Mouse (Mus musculus): ENCODE results near the gene Upf1.

Upf1 gene

DNA sequence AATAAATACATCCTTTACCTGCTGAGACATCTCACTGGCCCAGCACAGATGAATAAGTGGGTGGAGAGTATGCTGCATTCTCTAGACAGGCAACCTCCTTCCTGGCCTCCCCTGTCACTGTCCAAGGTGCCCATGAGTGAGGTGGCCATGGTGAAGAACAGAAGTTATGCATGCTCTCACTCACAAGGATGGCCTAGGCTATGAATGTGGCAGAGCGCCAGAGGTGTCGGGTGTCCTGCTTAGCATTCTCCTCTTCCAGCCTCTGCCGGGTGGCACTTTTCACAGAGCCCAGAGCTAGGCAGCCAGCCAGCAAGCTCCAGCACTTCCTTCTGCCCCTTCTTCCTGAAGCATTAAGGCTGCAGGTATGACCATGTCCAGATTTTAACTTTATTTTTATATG, 6.3 kb upstream of the Upf1 start:
- DNase-seq (ENCODE audit: low read depth), result peak; percentile 69

DNA sequence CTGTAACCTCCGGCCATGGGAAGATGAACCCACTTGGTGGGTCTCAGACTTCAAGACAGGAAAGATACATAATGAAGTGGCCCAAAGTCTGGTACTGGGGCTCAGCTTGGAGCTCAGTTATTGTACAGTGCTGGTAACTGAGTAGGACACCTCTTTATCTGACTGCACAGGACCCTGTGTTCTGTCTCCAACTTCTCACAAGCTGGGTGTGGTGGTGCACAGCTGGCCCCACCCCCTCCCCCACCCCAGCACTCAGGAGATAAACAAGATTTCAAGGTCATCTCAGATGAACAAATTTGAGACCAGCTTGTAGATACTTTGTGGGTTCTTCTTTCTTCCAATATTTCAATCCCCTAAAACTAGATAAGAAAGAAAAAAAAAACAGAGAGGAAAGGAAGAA, 3.0 kb upstream of the Upf1 start:
- DNase-seq (ENCODE audit: low read depth), result peak; percentile 28

DNA sequence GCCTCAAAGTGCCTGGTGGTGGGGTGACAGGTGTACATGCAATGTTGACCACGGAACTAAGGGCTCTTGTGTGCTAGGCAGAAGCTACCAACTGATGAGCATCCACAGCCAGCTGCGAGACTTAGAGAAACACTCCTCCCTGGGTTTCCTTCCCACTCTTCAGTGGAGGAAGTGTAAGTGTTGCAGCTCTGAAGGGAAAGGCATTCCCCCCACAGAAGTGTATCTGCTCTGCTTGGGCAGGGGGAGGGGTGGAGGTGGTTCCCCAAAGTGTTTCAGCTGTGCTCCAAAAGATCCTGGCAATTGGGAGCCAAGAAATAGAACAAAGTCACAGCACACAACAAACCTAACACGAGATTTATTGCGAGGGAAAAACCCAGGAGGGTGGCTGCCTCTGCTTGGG, 926 bp upstream of the Upf1 start:
- peak; percentile 49 for DNase-seq (ENCODE audit: low read depth)

DNA sequence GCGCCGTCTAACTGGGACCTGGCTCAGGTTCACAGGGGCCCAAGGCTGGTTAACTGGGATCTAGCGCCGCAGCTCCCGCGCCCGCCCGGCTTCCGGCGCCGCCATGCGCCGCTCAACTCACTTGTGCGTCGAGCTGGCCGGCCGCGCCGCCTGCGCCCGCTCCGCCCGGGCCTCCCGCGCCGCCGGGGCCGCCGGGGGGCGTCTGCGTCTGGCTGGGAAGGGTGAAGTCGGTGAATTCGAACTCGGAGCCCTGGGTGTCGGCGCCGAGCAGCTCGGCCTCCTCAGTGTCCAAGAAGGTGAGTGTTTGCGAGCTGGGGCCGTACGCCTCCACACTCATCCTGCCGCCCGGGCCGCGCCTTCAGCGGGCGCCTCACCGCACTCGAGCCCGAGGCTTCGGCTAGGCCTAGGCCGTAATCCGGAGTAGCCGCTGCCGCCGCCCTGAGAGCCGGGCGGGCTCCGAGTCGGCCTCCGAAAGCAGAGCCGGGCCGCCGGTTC, 374 bp downstream of the Upf1 start:
- no peak for DNase-seq (ENCODE audit: low read depth)

DNA sequence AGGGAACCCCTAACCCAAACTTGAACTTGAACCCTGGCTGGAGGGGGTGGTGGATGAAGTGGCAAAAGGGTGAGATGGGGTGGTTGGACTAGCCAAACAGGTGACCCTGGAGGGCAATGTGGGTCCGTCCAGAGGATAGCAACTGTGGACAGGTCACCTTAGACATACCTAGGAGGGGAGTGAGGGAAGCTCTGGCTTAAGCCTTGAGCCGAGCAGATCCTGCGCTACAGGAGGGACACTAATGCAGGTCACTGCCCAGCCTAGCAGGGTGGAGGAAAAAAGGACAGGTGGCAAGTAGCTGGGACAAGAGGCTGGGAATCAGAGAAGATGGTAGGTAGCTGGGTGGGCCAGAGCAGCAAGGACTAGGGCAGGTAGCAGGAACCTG, 1.1 kb downstream of the Upf1 start:
- no peak for DNase-seq (ENCODE audit: low read depth)

DNA sequence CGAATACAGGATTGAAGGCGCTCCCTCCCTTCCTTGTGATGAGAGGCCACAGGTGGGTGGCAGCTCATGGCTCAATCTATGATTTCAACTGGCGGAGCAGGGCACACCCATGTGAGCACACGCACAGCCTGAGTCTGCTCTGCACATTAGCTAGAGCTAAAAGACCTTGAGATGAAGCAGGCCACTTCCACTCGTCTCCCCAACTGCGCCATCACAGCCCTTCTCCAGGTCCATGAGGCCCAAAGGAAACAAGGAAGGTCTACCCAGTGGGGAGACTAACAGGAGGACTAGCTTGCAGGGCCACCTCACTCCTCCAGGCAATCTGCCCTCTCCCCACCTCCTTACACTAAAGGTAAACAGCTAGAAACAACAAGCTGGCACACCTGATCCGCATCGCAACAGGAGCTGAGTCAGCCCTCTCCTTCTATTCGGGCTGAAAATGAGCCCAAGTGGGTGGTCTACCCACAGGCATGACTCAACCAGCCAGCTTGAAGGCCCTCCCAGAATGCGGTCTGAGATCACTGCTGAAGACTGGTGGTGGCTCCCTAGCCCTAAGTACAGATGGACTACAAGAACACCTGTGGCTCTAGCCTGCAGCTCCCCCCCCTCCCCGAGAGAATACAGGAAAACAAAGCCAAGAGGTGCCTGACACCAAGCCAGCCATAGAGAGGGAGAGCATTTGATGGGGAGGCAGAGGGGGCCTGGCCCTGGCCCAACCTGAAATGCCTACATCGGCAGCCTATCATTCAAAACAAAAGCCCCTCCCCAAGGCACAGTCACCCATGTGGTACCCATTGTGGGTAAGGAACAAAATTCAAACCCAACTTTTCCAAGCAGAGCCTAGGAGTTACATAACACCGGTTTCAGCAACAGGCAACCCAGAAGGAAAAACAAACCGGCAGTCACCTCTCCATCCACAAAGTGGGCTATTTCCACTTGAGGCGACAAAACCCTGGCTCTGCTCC, 1.8 kb downstream of the Upf1 start:
- peak; percentile 70 for DNase-seq (ENCODE audit: low read depth)

DNA sequence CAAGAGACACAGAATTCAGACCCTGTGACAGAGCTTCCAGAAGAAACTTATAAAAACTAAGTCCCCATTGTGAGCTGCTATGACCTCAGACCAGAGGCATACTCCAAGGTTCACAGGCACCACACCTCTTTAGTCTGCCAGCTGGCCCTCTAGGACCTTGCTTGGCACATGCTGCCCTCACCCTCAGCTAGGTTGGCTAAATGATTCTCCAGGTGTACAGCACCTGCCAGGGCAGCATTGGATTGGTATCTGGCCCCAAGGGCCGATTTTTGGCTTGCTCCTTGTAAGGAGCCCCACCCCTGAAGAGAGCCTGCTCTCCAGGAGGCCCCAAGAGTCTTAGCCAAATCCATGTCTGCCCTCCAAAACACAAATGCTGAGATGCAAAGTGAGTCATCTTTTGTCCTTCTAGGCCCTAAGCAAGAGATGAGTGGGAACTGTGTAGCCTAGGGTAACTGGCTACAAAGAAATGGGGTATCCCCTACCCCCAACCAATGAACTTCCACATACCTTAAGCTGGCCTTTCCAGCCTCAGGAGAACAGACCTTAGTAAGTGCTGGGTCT, 5.1 kb downstream of the Upf1 start:
- no peak for DNase-seq (ENCODE audit: low read depth)

DNA sequence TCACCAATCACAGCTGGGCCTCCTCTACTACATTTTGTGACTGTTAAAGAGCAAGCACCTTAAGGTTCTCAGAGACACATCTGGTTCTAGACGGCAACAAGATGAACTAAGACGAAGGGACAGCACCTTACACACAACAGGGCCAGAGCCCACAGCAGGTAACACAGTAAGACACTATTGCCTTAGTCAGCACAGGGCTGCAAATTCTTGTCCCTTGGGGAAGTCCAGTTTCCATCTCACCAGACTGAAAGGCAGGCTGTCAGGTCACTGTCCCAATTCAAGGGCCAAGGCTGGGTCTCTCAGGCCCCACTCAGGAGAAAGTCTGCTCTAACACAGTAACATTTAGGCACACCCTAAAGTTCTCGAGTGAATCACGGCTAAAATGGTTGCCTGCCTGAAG, 5.6 kb downstream of the Upf1 start:
- DNase-seq (ENCODE audit: low read depth), result no peak

DNA sequence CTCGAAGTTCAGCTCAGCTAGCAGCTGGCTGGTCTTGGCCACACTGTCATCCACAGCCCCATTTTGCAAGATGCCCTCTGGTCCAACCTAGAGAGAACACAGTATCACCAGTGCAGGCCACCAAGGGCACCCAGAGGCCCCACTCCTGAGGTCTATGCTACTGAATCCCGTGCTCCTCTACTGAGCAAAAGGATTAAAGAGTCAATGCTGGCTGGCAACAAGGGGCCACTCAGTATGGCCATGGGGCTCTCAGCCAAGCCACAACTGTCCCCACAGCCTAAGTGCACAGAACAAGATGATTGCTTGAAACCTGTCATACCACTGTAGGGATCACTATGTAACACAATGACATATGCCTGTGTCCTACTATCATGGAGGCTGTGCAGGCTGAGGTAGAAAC, 8.8 kb downstream of the Upf1 start:
- DNase-seq (ENCODE audit: low read depth), result no peak

DNA sequence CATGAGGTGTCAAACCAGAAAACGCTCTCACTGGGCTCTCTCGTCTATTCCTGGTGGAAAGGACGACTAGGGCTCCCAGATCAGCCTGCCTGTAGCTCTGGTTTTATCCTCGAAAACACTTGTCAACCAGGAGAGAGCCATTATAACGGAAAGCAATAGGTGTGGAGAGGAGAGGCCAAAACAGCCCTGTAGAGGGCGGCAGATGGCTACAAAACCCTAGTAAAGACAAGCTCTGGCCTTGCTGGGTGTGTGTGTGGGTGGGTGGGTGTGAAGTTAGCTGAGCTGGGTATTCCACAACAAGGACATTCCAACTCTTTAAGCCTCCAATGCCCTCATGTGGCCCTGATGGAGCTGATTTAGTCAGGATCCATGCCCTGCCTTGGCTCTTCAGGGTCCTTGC, 9.4 kb downstream of the Upf1 start:
- peak; percentile 59 for DNase-seq (ENCODE audit: low read depth)

DNA sequence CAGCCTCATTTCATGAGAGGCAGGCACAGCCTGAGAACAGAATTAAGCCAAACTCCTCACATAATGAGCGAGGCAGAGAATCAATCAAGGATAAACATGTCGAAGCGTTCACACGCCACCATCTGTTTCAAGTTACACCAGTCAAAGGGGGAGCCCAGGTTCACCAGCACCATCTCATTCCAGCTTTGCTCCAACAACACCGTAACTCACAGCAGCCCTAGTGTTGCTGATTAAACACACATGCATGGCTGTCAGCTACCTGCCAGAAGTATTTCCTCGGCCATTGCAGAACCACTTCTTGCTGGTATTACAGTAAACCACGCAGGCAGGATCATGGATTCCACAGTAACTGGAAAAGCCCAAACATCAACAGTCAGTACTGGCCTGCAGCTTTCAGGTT, 10.0 kb downstream of the Upf1 start:
- no peak for DNase-seq (ENCODE audit: low read depth)

DNA sequence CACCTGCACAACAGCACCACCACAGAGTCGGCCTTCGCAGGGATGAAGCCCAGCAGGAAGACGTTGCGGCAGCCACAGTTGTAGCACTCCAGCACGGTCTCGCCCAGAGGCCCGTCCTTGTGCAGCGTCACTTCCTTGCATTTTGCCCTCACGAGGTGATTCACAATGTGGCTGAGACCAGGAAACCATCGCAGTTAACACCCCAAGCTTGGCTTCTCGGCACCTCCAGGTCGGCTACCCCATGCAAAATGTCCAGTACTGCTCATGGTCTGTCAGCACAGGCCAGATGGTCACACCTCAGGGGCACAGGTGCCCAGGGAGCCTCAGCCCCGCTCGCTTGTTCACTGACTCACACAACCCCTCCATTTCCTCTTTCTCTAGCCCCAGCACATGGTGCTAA, 11.1 kb downstream of the Upf1 start:
- peak; percentile 76 for DNase-seq (ENCODE audit: low read depth)

DNA sequence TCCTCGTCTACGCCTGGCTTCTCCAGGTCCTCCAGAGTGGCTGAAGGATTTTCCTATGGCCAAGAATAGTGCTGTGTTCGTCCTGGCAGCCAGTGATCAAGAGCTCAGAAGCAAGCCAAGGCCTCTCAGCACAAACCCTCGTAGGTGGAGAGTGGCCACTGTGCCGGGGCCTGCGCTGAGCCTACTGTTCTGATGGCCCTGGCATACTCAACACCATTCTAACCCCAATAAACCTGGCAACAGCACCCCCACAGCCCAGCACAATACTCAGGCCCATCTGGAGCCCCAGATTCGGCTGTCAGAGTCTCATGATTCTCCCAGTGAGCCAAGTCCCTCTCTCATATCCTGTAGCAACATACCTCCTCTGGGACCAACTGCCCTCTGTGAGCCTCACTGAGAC, 12.4 kb downstream of the Upf1 start:
- DNase-seq (ENCODE audit: low read depth), result no peak

DNA sequence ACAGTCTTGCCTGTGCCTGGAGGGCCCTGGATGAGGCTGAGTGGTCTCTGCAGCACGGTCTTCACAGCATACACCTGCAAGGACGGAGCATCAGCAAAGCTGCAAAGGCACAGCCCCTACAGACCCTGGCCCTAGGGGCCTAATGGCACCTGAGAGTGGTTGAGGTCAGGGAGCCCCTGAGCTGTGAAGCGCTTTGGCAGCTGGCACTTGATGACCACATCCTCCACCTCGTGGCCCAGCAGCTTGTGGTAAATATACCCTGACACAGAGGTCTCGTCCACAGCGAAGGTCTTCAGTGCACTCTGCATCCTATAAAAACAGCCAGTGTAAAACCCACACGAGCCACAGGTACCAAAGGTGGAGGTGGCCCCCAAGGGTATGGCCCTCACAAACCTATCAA, 14.1 kb downstream of the Upf1 start:
- DNase-seq (ENCODE audit: low read depth), result no peak

DNA sequence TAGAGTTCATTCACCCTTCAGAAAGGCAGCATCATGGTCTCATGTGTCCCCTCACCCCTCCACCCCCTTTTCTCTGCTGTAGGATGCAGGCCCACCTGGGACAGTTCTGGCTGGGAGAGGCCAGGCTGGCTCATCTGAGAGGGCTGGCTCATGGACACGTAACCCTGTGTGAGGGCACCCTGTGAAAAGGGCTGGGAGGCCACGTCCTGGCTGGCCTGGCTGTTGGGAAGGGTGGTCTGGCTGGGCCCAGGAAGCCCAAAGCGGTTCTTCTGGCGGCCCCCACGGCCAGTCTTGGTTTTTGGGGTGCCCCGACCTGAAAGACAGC, 20.2 kb downstream of the Upf1 start:
- DNase-seq (ENCODE audit: low read depth), result no peak

DNA sequence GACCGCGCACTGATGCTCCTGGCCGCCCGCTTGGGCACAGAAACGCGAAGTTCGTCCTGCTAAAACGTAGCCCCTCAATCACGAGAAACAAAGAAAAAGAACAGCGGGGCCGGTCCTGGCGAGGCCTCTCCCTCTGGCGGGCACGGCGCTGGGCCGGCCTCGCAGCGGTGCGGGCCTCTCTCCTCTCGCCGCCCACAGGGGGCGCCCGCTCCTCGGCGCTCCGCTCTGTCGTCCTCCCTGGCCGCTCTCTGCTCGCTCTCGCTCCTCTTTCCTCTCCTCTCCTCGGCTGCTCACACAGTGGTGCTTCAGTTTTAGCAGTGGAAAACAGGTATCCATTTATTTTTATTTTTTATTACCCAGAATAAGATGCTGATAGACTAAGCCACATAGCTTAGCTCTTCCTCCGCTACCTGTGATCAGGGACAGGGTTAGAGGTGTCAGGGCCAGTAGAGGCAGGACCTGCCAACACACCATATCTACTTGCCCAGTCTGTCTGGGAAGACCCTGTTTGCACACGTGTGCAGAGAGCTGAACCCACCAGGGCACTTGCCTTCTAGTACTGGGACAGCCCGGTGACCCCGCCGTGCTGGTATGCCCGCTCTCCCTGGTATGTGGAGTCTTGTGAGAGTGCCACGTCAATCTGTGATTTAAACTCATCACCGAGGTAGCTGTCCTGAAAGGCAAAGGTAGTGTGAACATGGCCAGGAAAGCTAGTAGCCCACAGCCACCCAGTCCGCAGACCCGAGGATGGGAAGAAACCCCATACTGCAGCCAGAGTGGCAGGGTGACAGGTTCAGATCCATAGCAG, 20.8 kb downstream of the Upf1 start:
- no peak for DNase-seq (ENCODE audit: low read depth)

DNA sequence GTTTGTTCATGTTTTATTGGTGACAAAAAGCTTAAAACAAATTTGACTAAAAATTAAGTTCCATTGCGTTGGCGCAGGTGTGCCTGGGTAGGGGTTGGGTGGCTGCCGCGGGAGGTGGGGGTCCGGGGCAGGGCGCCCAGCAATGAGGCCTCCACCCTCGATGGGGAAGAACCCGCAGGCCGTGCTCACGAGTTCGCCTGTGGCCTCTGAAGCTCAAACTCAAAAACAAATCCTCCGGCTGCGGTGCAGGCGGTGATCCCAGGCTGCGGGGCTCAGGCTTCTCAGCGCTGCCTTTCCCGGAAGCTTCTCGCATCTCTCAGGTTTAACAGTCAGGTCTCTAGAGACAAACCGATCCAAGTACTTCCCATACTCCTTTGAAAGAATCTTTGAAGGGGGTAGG, 21.6 kb downstream of the Upf1 start:
- DNase-seq (ENCODE audit: low read depth), result no peak

DNA sequence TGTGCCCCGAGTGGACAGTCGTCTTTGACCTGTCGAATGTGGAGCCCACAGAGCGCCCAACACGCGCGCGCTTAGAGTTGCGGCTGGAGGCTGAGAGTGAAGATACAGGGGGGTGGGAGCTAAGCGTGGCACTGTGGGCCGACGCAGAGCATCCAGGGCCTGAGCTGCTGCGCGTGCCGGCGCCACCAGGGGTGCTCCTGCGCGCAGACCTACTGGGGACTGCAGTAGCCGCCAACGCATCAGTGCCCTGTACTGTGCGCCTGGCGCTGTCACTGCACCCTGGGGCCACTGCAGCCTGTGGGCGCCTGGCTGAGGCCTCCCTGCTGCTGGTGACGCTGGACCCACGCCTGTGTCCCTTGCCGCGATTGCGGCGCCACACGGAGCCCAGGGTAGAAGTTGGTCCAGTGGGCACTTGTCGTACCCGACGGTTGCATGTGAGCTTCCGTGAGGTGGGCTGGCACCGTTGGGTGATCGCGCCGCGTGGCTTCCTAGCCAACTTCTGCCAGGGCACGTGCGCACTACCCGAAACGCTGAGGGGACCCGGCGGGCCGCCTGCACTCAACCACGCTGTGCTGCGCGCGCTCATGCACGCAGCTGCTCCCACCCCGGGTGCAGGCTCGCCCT, 22.2 kb downstream of the Upf1 start:
- DNase-seq (ENCODE audit: low read depth), result no peak

DNA sequence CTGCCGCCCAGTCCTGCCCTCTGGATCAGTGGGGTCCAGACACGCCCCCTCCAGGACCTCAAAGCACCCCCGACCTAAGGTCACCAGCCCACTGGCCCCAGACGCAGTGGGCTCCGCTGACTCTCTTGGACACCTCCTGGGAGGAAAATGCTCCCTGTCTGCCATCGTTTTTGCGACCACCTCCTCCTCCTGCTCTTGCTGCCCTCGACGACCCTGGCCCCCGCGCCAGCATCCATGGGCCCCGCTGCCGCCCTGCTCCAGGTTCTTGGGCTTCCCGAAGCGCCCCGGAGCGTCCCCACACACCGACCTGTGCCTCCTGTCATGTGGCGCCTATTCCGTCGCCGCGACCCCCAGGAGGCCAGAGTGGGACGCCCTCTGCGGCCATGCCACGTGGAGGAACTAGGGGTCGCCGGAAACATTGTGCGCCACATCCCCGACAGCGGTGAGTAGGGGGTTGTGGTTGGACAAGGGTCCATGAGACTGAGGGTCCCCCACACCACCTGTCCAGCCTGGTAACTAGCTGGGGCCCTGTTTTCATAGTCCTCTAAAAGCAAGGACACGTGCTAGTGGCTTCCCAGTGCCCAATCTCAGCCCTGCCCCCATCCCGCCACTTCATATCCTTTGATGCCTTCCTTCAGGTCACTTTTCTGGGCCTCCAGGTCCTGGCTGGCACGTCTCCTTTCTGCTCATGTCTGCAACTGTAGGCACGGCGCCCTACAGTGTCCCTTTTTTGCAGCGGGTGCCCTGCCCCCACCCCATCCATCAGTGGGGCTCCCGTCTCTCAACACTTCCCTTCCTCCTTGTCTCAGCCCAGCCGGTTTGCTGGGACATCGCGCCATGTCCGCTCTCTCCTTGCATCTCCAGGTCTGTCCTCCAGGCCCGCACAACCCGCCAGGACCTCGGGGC, 23.0 kb downstream of the Upf1 start:
- DNase-seq (ENCODE audit: low read depth), result no peak

DNA sequence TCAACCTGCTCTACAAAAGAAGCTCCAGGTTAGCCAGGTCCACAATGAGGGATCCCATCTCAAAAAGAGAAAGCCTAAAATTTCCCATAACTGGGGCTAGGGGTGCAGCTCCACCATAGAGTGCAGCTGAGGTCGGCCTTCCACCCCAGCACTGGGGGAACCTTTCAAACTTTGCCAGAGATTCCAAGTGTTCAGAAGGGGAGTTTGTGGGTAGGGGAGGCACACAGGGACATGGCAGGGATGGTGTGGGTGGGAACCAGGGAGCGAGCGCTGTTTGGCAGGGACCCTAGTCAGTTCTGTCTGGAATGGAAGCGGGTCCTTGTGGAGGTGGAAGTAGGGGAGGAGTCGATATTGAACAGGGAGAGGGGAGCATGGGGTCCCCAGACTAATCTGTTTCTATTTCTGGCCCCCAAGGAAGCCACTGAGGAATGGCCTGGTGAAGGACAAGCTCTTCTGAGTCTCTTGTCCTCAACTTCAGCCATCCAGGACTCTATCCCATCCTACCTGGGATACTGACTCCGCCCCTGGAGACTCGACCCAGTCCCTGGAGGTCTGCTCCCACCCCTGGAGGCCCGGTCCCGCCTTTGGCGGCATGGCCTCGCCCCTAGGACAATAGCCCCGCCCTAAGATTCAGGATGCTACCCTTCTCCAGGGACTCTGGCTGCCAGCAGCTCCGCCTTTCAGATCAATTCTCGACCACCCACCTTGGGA, 23.8 kb downstream of the Upf1 start, which contains the start of gene Gdf1:
Gene Gdf1 (plus strand): TSS at position 694 of the 711 bp plus-strand sequence.
- no peak for DNase-seq (ENCODE audit: low read depth)

DNA sequence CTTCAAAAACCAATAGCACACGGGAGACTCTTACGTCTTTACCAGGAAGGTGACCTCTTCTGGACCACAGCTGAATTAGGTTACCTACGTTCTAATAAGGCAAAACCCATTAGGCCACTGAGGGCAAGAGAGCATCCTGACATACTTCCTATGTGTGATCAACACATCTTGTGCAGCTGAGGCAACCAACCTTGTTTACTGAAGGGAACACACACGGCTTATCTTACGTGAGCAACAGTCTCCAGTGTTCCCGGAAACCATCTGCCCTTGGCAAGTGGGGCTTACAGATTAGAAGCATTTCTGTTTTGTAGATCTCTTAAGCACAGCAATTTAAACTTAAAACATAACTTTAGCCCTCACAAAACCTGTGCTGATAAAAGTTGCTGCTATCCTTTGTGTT, 25.6 kb downstream of the Upf1 start:
- no peak for DNase-seq (ENCODE audit: low read depth)
